Mouse (Mus musculus) gonadal fat pad, adult 2 months (tissue): Measurements from ENCODE around the gene Wdr31. TPM values are rescaled to one million over a fixed set of nuclear protein-coding genes. Genes with fewer than 3 reads are reported as not detected.
A peak's percentile ranks its signal among the peaks of the same experiment; 100 is the strongest.

Experiments used
- DNase-seq: peaks from one replicate; pipeline ENCODE4 v3.0.0-alpha.2; 2012; ENCODE audit warnings: low read depth
- polyA plus RNA-seq: library from polyadenylated mRNA; depleted of rRNA; stranded (reverse); fragments of >200 nt; gene quantifications from 2 replicates; pipeline ENCODE4 v1.2.3, GENCODE M21; 2012; rRNA removed

Wdr31 gene
- 4.3 and 5.7 TPM in 2 replicates for polyA plus RNA-seq

DNA sequence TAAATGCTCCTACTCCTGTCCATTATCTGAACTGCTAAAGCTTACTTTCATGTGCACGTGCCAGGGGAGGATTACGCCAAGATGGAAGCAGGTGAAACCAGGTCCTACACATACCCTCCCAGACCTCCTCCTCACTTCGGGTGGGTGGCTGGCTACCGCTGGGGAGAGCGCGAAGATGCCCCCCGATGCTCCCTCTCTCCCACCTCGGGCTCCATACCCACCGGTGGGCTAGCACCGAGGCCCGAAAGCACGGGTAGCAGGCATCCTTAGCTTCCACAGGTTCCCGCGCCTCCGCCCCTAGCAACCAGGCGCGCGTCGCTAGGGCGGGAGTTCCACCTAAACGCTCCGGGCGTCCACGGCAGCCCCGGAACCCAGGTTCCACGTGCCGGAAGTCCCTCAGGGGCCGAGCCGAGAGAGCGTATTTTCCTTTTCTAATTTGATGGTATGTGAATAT is at the start of gene Wdr31:
TSS of gene Wdr31 (minus strand) at position 299 of the 454 bp plus-strand sequence.
- DNase-seq, result no peak

DNA sequence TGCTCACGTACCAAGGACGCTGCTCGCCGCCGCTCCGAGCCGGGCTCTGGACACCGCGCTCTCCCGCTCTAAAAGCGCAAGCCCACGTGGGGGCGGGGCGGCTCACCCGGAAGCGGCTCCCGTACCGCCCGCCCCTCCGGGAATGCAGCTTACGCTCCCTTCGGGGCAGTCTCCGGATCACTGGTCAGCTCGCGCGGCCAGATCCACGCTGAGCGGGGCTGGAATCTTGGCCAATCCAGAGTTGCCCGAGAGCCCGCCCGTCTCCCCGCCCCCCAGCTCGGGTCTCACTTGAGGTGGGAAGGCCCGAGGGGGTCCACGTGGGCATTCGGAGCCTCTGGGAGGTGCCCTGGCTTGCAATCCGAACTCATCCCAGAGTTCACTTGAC is 49.1 kb upstream of the Wdr31 start, which contains the start of gene Alad:
TSS of gene Alad (minus strand) at position 70 of the 385 bp plus-strand sequence.
- DNase-seq, result no peak

DNA sequence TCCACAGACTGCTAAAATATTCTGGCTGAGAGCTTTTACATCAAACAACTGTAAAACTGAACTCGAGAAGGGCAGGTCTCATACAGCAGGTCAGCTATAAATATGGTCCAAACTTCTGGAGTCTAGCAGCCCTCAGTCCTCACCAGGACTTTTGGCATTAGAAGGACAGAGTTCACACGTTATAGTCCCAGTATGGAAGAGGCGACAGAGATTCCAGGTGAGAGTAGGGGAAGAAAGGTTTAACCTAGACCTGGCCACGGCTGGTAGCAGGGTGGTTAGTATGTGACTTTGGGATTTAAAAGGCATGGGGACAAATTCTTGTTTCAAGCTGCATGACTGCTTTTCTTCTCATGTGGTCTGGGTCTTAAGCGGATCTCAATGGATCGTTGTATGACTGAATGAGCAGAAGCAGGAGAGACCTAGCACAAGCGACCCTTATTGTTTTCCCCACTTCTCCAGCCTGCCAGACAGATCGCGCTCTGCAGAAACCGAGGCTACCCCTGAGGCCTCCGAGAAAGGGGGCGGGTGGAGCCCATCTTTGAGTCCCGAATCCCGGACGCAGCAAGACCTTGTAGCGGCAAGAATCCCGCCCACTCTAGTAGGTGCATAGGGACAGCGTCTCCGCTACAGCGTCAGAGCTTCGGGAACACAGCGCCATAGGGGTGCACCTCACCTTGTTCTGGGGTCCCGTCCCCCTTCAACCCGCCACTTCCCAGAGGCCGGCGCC is 48.6 kb upstream of the Wdr31 start:
- DNase-seq, result no peak

DNA sequence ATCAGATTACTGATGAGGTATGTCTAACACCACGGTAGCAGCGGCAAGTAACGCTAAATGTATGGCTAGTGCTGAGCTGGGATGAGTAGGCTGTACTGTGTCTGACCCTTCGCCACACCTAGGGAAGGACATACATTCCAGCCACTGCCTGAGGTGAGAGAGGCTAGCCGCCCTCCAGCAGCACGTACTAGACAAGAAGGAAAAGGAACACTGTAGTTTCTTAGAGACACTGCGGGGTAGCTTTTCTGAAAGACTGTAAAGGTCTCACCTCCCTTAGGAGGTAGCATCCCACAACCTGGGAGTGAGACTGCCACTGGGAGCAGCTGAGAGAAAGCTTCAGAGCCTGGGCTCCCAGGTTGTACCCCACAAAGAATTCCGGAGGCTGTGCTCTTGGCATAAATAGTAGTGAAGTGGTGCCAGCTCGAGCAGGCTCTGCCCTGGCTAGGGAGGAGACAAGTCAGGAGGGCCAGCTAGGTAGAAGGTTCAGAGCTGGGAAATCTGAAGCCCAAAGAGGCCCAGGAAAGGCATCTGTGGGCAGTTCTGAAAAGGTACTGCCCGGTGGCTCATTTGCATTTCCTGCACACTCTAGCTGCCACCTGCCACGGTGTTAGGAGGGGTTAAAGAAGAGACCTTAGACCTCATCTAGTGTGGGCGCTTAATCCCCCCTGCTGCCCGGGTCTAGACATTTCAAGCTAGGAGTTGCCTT is 47.9 kb upstream of the Wdr31 start:
- no peak for DNase-seq

DNA sequence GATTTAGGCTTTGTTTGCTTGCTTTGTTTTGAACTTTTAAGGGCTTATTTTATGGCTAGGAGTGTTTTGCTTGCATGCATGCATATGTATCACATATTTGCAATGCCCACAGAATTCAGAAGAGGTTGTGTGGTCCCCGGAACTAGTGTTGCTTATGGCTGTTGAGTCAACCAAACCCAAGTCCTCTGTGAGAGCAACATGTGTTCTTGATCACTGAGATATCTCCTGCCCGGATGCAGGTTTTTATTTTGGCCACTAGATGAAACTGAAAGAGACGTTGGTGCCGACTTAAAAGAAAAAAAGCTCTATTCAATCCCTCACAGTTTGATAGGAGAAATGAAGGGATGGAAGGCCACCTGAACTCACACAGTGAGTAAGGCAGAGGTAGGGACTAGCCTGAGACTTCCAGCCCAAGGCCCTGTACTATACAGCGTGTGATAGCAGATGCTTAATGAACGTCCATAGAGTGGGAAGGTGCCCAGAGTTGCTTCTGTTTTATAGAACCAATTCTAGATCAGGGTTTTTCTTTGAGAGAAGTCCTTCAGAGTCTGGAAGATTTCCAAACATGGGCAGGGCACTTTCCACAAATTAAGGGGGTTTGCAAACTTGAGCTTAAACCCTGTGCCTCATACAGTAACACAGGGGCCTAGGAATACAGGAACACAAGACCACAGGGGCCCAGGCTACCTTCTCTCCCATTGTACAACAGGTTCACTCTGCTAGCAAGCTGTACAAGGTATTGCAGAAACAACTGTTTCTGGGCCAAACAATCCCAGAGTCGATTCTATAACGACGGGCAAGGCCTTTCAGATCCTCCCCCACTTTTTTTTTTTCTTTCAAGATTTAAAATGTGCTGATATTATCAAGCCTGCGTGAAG is 47.1 kb upstream of the Wdr31 start:
- DNase-seq, result peak; percentile 71

DNA sequence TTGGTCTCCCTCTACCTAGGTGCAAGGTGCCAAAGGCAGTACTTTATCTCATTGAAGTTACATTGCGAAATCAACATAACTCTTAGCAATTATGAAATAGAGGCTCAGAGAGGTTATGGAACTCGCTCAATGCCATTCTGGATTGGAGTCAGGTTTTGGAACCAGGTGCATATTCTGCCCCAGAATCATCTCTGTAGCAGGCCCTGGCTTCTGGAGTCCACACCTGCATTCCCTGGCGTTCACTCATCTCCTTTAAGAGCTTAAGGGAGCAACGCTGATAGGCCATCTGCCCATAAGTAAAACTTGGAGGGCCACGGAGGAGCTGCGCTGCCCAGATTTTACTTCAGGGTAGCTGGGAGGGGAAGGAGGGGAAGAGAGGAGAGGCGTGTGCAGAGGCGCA is 46.4 kb upstream of the Wdr31 start:
- DNase-seq, result peak; percentile 70

DNA sequence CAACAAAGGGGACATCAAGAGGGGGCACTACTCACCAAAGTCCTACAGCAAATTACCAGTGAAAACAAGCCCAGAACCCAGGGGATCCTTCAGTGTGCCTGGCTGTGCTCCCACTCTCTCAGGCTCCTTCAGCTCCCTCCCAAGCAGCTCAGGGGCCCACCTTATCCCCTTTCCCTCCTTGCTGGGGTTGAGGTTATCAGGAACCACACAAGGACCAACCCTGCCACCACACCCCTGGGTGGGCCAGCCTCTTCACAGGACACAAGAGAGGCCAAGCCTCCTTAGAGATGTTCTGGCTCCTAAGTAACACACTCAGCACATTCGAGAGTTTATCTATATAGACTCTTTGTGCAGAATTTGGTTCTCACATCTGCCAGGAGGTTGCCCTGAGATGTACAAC is 45.9 kb upstream of the Wdr31 start:
- DNase-seq, result no peak

DNA sequence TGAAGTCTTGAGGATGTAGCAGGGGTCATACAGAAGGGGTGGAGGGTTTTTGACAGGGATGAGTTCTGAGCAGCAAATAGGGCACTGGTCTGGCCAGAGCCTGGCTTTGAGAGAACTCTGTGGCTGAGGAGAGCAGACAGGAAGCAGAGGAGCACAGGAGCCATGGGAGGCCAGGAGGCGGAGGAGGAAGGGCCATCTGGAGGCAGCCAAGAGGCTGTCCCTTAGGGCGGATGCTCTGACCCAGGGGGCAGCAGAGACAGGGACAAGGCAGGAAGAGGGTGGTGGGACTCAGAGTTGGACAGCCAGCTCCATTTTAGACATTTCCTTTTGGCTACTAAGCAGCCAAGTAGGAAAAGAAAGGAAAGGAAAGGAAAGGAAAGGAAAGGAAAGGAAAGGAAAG is 45.4 kb upstream of the Wdr31 start:
- no peak for DNase-seq

DNA sequence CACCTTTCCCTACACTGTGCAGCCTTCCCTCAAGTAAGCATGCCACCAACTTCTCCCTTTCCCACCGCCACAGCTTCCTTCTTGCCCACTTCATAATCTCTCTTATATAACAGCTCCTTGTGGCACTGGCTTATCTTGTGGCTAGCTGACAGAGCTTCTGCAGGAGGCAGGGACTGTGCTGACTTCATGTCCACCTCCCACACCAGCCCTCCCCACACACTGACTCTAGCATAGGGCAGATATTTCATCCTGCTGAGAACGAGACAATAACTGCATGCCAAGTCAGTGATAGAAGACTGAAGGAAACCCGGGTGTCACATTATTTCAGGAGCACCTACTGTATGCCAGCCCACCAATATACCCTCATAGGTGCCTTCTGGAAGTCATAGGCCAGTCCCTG is 44.8 kb upstream of the Wdr31 start:
- no peak for DNase-seq

DNA sequence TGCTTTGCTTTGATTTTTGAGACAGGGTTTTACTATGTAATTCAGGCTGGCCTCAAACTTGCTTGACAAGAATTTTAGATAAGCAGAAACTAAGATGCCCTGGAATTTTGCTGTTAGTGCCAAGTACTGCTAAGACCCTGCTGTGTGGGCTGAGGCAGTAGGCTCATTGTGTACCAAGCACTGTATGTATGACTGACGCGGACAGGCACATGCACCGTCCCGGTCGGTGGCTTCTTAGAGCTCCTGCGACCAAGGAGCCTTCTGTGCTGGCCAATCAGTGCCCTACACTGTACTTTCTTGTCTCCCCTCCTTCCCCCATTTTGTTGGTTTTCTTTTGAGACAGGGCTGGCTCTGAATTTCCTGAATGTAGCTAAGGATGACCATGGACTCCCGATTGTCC is 44.3 kb upstream of the Wdr31 start:
- DNase-seq, result no peak

DNA sequence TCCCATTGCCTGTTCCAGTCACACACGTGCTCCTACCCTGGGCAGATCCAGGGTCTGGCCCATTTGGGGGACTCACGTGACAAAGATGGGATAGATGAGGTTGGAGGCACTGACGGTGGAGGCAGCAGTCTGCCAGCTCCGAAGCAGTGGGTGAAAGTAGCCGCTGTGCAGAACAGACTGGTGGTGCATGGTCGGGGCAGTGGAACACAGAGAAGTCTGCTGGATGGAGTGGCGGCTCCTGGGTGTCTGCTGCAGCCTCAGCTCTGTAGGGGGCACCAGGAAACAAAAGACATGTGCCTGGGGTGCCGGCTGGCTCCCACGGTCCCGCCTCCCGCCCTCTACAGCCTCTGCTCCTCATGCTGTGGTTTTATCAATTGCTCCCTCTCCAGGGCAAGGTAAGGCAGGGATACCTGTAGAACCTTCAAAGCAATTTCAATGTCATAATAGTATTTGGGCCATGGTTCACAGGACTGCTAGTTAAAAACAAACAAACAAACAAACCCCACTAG is 43.4 kb upstream of the Wdr31 start:
- no peak for DNase-seq

DNA sequence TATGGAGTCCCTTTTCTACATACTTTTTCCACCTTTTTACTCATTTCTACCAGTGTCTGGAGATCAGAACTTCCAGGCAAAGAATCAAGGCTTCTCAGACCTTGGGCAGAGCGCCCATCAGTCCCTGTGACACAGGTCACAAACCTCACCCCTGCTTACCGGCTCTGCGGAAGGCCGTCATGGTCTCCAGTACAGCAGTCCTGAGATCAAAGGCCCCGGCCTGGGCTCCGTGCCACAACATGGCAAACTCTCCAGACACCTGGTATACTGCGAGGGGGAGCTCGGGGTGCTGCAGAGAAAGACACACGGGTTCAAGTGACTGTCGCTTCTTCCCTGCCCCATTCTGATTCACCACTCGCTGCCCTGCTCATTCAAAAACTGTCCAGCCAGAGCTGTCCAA is 39.2 kb upstream of the Wdr31 start:
- DNase-seq, result no peak

DNA sequence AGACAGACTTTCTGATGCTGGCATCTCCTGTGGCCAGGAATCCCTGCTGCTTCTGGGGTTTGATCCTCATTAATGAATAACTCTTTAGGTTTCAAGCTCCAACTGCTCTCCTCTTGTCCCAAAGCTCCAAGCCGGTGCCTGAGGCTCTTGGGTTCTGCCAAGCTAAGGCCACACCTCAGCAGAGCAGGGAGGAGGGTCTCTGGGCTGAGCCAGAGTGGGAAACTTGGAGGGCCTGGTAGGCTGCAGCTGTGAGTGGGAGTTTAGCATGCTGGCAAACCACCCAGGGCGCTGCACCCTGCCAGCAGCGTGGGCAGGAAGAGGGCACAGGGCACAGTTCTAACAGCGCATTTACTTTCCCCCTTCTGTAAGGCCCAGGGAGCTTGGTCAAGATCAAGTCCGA is 38.1 kb upstream of the Wdr31 start:
- DNase-seq, result no peak

DNA sequence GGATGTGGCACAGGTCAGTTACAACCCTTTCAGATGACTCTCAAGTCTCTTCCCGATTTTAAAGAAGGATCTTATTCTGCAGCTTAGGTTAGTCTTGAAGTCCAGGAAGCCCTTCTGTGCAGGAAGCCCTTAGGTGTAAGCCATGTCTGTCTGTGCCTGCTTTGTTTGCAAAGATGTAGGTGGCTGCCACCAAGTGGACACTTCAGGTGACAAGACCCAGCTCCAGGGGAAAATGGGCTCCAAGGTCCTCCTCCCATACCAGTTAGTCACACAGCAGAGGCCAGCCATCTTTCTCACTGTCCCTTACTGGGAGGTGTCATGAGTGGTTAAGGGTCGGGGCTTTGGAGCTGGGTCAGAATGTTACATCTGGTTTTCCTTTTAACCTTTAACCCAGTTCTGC is 36.1 kb upstream of the Wdr31 start:
- no peak for DNase-seq

DNA sequence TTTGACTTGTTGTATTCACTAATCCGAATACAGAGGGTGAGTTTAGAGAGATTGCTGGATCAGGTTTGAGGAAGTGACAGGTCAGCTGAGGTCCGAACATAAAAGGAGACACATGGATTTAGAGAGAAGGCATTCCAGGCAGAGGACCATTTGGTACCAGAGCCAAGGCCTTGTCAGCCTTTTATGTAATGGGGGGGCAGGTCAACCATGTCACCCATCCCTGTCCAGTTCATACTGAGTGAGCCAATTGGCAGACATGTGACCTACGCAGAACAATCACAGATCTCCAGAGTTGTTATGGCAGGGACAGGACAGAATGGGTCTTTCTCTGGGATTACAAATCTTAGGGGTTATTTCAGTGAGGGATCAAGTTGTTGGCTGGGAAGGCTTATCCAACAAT is 35.3 kb upstream of the Wdr31 start:
- no peak for DNase-seq

DNA sequence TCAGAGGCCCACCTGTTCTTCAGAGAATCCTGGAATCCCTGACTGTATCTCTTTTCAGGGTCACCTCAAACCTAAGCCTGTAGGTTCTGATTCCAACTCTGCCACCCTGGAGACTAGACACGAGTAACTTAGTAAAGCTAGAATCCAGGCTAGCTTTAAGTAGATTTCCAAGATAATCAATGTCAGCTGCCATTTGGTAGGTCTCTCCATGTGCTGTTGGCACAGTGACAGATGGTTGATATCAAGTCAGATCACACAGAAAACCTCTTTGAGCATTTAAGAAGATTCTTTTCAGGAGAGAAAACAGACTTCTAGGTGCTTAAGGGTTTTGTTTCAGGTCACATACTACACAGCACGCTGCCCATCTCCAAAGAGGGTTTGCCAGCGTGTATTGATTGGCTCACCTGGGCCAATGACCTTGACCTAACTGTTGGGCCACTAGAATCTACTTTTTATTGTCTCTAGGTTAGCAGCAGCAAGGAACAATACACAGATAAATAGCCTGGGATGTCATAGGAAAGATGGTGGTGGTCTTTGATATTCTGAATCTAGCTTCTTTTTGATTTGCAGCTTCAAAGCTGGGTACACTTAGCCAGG is 32.8 kb upstream of the Wdr31 start, which contains the start of gene Hdhd3:
TSS of gene Hdhd3 (minus strand) at position 94 of the 597 bp plus-strand sequence.
- no peak for DNase-seq

DNA sequence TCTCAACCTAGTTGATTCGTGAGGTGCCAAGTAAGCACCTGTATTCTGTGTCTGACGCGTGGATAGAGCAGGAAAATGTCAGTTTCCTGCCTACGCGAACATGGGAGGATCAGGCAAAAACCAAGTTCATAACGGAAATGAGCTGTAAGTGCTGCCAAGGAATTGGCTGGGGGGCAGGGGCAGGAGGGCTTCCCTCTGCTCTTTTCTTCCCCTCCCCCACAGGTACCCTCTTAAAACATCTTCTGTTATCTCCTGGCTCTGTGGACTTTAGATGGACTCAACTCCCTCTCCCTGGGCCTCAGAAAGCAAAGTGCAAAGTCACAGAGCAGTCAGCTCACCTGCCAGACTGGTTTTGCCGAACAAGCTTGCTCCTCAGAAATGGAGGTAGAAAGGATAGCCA is 32.3 kb upstream of the Wdr31 start:
- DNase-seq, result no peak

DNA sequence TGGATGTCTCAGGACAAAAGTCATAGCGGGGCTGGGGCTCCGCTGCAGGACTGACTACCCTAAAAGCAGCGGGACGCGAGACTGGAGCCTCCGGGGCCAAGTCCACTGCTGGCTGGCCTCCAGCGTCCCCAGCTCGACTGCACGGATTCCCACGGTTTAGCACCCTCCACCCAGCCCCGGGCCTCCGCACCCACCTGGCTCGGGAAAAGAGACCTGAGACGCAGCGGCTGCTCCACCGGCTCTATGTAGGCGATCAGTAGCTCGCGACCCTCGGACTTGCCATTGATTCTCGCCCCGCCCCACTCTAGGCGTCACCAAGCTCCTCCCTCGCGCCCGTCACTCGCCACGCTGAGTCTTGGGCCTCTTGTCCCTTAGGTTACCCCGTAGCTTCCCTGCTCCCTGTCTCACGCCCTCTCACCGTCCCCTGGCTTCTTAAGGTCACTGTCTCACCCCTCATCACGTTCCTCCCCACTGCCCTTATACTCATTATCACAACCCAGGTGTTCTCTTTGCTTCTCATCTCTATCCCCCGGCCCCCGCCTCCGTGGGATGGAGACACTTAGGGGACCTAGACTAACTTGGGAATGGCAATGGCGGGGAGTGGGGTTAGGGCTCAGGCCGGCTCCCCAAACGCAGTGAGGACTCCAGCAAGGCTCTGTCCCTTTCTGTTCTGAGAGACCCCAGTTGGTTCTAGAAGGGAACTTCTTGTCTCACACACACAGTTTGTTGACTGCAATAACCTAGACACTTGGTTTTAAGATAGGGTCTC is 31.5 kb upstream of the Wdr31 start:
- no peak for DNase-seq

DNA sequence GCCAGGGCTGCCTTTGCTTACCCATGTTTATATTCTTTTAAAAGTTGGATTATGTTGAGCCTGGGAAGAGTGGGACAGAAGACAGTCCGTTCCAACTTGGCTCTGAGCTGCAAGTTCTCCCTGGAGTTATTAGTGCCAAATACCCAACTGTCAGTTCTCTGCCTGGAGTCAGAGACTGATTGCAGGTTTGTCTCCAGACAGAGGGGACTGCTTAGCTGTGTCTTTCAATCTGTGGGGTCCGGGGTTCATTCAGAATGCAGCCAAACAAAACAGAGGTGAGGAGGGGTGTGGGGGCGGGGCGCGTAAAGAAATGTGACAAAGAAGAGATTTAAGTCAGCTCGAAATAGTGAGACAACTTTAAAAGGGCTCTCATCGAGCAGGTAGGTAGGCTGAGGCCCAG is 30.8 kb upstream of the Wdr31 start:
- no peak for DNase-seq

DNA sequence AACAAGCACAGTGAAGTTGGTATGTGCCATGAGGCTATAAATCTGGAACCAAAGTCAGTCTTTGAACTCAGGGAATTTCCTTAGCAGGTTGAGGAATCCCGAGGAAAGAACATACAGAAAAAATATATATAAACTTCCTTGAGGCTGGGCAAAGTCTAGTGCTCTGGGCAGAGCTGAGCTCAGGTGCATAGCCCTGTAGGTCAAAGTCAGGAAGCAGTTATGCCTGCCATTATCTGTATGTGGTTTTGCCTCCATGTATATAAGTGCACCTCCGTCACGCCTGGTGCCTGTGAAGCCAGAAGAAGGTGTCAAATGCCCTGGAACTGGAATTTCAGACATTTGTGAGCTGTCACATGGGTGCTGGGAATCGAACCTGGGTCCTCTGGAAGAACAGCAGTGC is 30.1 kb upstream of the Wdr31 start:
- no peak for DNase-seq

DNA sequence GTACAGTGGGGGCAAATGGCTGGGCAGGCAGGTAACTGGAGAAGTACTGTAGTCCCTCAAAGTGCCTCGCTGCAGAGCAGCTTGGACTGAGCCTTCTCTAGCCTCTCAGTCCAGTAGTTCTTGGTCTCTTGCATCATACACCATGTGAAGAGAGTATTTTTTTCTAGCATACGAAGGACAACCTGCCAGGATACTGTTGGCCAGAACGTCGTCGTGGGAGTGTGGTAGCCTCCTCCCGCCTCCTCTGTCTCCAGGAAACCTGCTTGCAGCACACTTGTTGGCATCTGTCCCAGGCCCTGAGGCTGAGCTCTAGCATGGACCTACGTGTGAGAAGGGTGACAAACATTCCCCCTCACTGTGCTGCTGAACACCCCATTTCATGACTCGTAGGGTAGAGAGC is 26.1 kb upstream of the Wdr31 start:
- DNase-seq, result peak; percentile 82
